ENCODE assay signal across 12 mouse cellular contexts in genomic region chr19:53130399-53131175, GRCm38 (mm10). TPM values are rescaled to one million over a fixed set of nuclear protein-coding genes. Genes with fewer than 3 reads are reported as not detected.
A peak's percentile ranks its signal among the peaks of the same experiment; 100 is the strongest.
DNase-seq lines count a peak whose midpoint lies in the region; ATAC-seq and TF ChIP-seq lines count a peak whose summit lies in the region.
"Had no signal": no experiment of that assay in that cellular context is flagged by ENCODE, and none has a peak within 500 bp of the region (broad histone marks: within the 10 kb centered on the region; RNA-seq: fewer than 3 reads in every experiment).

No protein-coding gene starts in this region.

- no peaks in the 10 kb centered on the region; the same call in 1 of the 2 replicates for H3K27me3 ChIP-seq in lung, embryonic 16.5 days (ENCODE audit: control insufficient read depth, insufficient read depth, low read depth, low read length)
- no peaks in the 10 kb centered on the region for H3K27me3 ChIP-seq in heart, embryonic 15.5 days
- H3K27me3 ChIP-seq in midbrain, embryonic 11.5 days (ENCODE audit: control insufficient read depth, insufficient read depth, low read length), result no peaks in the 10 kb centered on the region
- H3K27me3 ChIP-seq in hindbrain, postnatal 0 days (ENCODE audit: insufficient read depth, low read length), result no peaks in the 10 kb centered on the region

- no peak overlapping the region for H3K27ac ChIP-seq in lung, embryonic 16.5 days (ENCODE audit: low read length)
- H3K27ac ChIP-seq in heart, embryonic 15.5 days, result peak overlapping the region; percentile 65
- no peak overlapping the region for H3K27ac ChIP-seq in midbrain, embryonic 11.5 days (ENCODE audit: low read depth, low read length)
- H3K27ac ChIP-seq in hindbrain, postnatal 0 days, result no peak overlapping the region
- H3K27ac ChIP-seq: layer of hippocampus, adult 2 months; macrophage had no signal

- no peak overlapping the region for H3K9ac ChIP-seq in lung, embryonic 16.5 days (ENCODE audit: low read length)
- no peak overlapping the region for H3K9ac ChIP-seq in heart, embryonic 15.5 days
- H3K9ac ChIP-seq in midbrain, embryonic 11.5 days (ENCODE audit: low read length), result no peak overlapping the region
- H3K9ac ChIP-seq in hindbrain, postnatal 0 days (replicated peaks; ENCODE audit: low read length), result no peak overlapping the region

- no peak overlapping the region for H3K4me3 ChIP-seq in lung, embryonic 16.5 days (ENCODE audit: low read length)
- H3K4me3 ChIP-seq in heart, embryonic 15.5 days, result no peak overlapping the region
- no peak overlapping the region for H3K4me3 ChIP-seq in midbrain, embryonic 11.5 days (ENCODE audit: low read depth, low read length)
- no peak overlapping the region for H3K4me3 ChIP-seq in hindbrain, postnatal 0 days (ENCODE audit: low read length)
- H3K4me3 ChIP-seq: erythroblast, embryonic 14.5 days; layer of hippocampus, adult 2 months; myocyte had no signal

- no peaks in the 10 kb centered on the region for H3K9me3 ChIP-seq in lung, embryonic 16.5 days (ENCODE audit: control insufficient read depth, low read length)
- no peaks in the 10 kb centered on the region for H3K9me3 ChIP-seq in heart, embryonic 15.5 days (replicated peaks)
- no peaks in the 10 kb centered on the region for H3K9me3 ChIP-seq in midbrain, embryonic 11.5 days (ENCODE audit: control insufficient read depth, low read length)
- no peaks in the 10 kb centered on the region for H3K9me3 ChIP-seq in hindbrain, postnatal 0 days (ENCODE audit: low read length)

- WGBS in lung, embryonic 16.5 days, result 80% methylated on average over 15 of the region's 16 CpGs
- 73% methylated on average over 16 of the region's 16 CpGs for WGBS in heart, embryonic 15.5 days
- WGBS in midbrain, embryonic 11.5 days, result 92% methylated on average over 15 of the region's 16 CpGs
- 89% methylated on average over 15 of the region's 16 CpGs for WGBS in hindbrain, postnatal 0 days

- TF ChIP-seq CTCF in hindbrain, postnatal 0 days (IDR thresholded peaks at IDR 0.05; ENCODE audit: low read depth), result no peak

- ATAC-seq in lung, embryonic 16.5 days (ENCODE audit: low read depth), result peak; percentile 41
- ATAC-seq in heart, embryonic 15.5 days (replicated peaks; ENCODE audit: insufficient number of reproducible peaks, insufficient read depth, low FRiP score, low read depth), result no peak
- no peak for ATAC-seq in midbrain, embryonic 11.5 days (ENCODE audit: low FRiP score)
- no peak for ATAC-seq in hindbrain, postnatal 0 days

- H3K4me1 ChIP-seq in lung, embryonic 16.5 days (replicated peaks; ENCODE audit: control insufficient read depth, insufficient read depth, low read length), result peaks cover 35% of the 10 kb centered on the region
- H3K4me1 ChIP-seq in heart, embryonic 15.5 days (replicated peaks), result peaks cover 31% of the 10 kb centered on the region
- H3K4me1 ChIP-seq in midbrain, embryonic 11.5 days (ENCODE audit: control insufficient read depth, insufficient read depth, low read length), result peaks cover 6% of the 10 kb centered on the region; the same call in 1 of the 2 replicates
- H3K4me1 ChIP-seq in hindbrain, postnatal 0 days (ENCODE audit: insufficient read depth, low read length), result no peaks in the 10 kb centered on the region

- DNase-seq in lung, postnatal 14 days, result no peak
- peak; percentile 39 to 56 for DNase-seq in kidney, postnatal 25 days
- DNase-seq in cerebellum, postnatal 4 days (ENCODE audit: low spot score in 2 of 2), result no peak
- no peak for DNase-seq in midbrain, embryonic 11.5 days (ENCODE audit: low spot score, missing footprints)
- no peak for DNase-seq in hindbrain, postnatal 0 days (ENCODE audit: low spot score)
- DNase-seq: thymus, postnatal 36 days had no signal

- no peaks in the 10 kb centered on the region for H3K36me3 ChIP-seq in lung, embryonic 16.5 days (ENCODE audit: control insufficient read depth, insufficient read depth, low read length)
- no peaks in the 10 kb centered on the region for H3K36me3 ChIP-seq in heart, embryonic 15.5 days
- H3K36me3 ChIP-seq in midbrain, embryonic 11.5 days (ENCODE audit: control insufficient read depth, insufficient read depth, low read length), result no peaks in the 10 kb centered on the region
- no peaks in the 10 kb centered on the region for H3K36me3 ChIP-seq in hindbrain, postnatal 0 days (ENCODE audit: insufficient read depth, low read length)

- no peak overlapping the region for H3K4me2 ChIP-seq in lung, embryonic 16.5 days (ENCODE audit: low read depth, low read length)
- H3K4me2 ChIP-seq in heart, embryonic 15.5 days, result no peak overlapping the region
- H3K4me2 ChIP-seq in midbrain, embryonic 11.5 days, result no peak overlapping the region
- H3K4me2 ChIP-seq in hindbrain, postnatal 0 days (ENCODE audit: low read depth, low read length), result no peak overlapping the region

RNA-seq across cellular contexts. Expression of gene Add3, which starts 9.7 kb away (rescaled TPM):
- polyA plus RNA-seq in lung, embryonic 16.5 days (2015; fragmentation: Nextera tagmentation; extraction: Ambion mirVana), result 91.3 and 101 TPM in 2 replicates
- 112 and 118 TPM in 2 replicates for polyA plus RNA-seq in heart, embryonic 15.5 days (2015; fragmentation: Nextera tagmentation; extraction: Ambion mirVana)
- polyA plus RNA-seq in midbrain, embryonic 11.5 days (2014; fragmentation: Nextera tagmentation; extraction: Ambion mirVana), result 49.7 and 53.8 TPM in 2 replicates
- 49.7 and 56.7 TPM in 2 replicates for total RNA-seq in hindbrain, postnatal 0 days (2014; rRNA removed)
- polyA plus RNA-seq in hindbrain, postnatal 0 days (2015; fragmentation: Nextera tagmentation; extraction: Ambion mirVana), result 65.2 and 68.8 TPM in 2 replicates

Comparison
In these comparisons a context has a peak if more than half of its experiments do, and no peak if none do; other contexts are left out.
1. DNase-seq: peak in kidney, postnatal 25 days (2 of 2); none in lung, postnatal 14 days (single experiment), cerebellum, postnatal 4 days (0 of 2), midbrain, embryonic 11.5 days (single experiment) and hindbrain, postnatal 0 days (single experiment).